Mouse (Mus musculus) heart, embryonic 12.5 days (tissue): ENCODE data around the gene Ly6c2. TPM values are rescaled to one million over a fixed set of nuclear protein-coding genes. Genes with fewer than 3 reads are reported as not detected.
"Not testable (repeated sequence)": the region's sequence is repeated elsewhere in the genome, so short reads cannot be mapped to it uniquely, and the experiment has no call there.

Experiments used
- ATAC-seq: fragments of 200-750 bp; cut with Nextera tagmentation; 2 replicates; pipeline ENCODE4 v1.8.0; 2017; ENCODE audit warnings: moderate TSS enrichment, moderate library complexity; ENCODE audit not compliant: insufficient number of reproducible peaks, low FRiP score
- H3K27ac ChIP-seq: fragments of 300-500 bp; sonication (generic); 2 replicates; pipeline ENCODE4 v1.5.1; 2016; ENCODE audit warnings: mild to moderate bottlenecking, moderate library complexity; ENCODE audit not compliant: poor library complexity, severe bottlenecking
- H3K27me3 ChIP-seq: fragments of 300-500 bp; sonication (generic); replicated peaks from 2 replicates; pipeline ENCODE4 v1.6.1; 2016; ENCODE audit warnings: mild to moderate bottlenecking, moderate library complexity
- H3K36me3 ChIP-seq: fragments of 300-500 bp; sonication (generic); 2 replicates; pipeline ENCODE4 v1.6.1; 2016; ENCODE audit warnings: mild to moderate bottlenecking, moderate library complexity
- H3K4me1 ChIP-seq: fragments of 300-500 bp; sonication (generic); replicated peaks from 2 replicates; pipeline ENCODE4 v1.6.1; 2016; ENCODE audit warnings: mild to moderate bottlenecking
- H3K4me2 ChIP-seq: fragments of 300-500 bp; sonication (generic); 2 replicates; pipeline ENCODE4 v1.6.1; 2016; ENCODE audit warnings: mild to moderate bottlenecking, moderate library complexity
- H3K4me3 ChIP-seq: fragments of 300-500 bp; sonication (generic); 2 replicates; pipeline ENCODE4 v1.5.1; 2016; ENCODE audit warnings: mild to moderate bottlenecking
- H3K9ac ChIP-seq: fragments of 300-500 bp; sonication (generic); 2 replicates; pipeline ENCODE4 v1.6.1; 2016; ENCODE audit warnings: mild to moderate bottlenecking, moderate library complexity
- H3K9me3 ChIP-seq: fragments of 300-500 bp; sonication (generic); replicated peaks from 2 replicates; pipeline ENCODE4 v1.6.1; 2016; ENCODE audit warnings: mild to moderate bottlenecking, moderate library complexity
- WGBS: fragments of 180-500 bp; shearing (Covaris S2); methylation state at CpG from one replicate; pipeline ENCODE4 v1.1.7; 2016; 5-methylcytosine and 5-hydroxymethylcytosine counted together
- polyA plus RNA-seq: library from polyadenylated mRNA; unstranded; fragments of >200 nt; fragmentation: Nextera tagmentation; extraction: Ambion mirVana; gene quantifications from 2 replicates; pipeline ENCODE4 v1.2.1, GENCODE M21; 2016

Gene Ly6c2
- polyA plus RNA-seq: not detected in 2 replicates

DNA sequence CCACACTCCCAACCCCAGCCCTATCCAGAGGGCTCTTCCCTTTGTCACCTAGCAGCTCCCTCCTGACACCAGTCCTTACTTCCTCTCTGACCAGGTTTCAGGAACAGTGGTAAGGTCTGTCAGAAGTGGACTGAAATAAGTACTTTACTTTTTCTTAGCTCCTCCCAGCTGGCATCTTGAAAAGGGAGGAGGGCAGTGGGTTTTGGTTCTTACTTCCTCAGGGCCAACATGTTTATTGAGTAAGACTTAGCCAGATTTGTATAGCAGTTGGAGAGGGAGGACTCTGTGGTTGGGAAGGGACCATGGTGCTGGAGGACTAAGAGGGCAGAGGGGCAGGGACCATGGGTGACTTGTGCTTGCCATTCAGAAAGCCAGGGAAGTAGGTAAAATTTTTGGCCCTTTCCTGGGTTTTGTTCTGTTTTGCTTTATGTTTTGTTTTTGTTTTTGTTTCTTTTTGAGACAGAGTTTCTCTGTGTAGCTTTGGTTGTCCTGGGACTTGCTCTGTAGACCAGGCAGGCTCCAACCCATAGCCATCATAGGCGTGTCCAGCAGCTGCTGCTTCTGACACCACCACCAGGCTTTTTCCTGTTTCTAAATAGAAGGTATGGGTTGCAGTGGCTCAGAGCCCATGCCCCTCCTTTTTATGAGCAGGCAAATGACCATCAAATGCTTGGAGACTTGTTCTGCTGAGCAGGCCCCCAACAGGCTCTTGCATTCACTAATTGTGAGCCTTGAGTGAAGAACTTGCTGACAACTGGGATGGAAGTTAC lies at the start of gene Ly6c2:
Gene Ly6c2, minus strand, starts transcription at position 110 of the 770 bp plus-strand sequence.
- not testable (repeated sequence) for H3K4me1 ChIP-seq, H3K36me3 ChIP-seq, H3K27me3 ChIP-seq, ATAC-seq, H3K9me3 ChIP-seq, H3K9ac ChIP-seq, H3K4me3 ChIP-seq, H3K4me2 ChIP-seq, H3K27ac ChIP-seq
- WGBS: 56% methylated on average over 1 of the region's 1 CpGs

DNA sequence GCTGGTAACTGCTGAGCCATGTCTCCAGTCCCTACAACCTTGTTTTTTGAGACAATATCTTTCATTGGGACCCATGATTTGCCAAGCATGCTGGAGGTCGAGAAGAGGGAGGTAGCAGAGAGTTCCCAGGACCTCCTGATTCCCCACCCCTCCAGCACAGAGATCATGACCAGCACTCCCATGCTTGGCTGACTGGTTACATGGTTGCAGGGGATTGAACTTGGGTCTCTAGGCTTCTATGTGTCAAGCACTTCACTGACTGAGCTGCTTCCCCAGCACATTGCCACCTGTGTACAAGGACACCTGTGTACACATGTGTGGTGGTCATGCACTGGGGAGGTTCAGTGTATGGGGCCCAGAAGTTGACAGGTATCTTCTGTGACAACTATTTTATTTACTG lies 45.9 kb upstream of the Ly6c2 start:
- 46% methylated on average over 1 of the region's 1 CpGs for WGBS
- no peak overlapping the region for H3K27ac ChIP-seq
- H3K4me1 ChIP-seq: no peaks in the 10 kb centered on the region
- H3K27me3 ChIP-seq: no peaks in the 10 kb centered on the region
- no peak overlapping the region for H3K9ac ChIP-seq
- no peak for ATAC-seq
- H3K4me3 ChIP-seq: no peak overlapping the region
- H3K9me3 ChIP-seq: peaks cover 11% of the 10 kb centered on the region
- no peaks in the 10 kb centered on the region for H3K36me3 ChIP-seq
- no peak overlapping the region for H3K4me2 ChIP-seq

- H3K4me3 ChIP-seq: no peak within 1 kb of the TSS
- no peak within 1 kb of the TSS for H3K9ac ChIP-seq
- no peaks in the 10 kb centered on the region for H3K27me3 ChIP-seq
- no peaks in the 10 kb centered on the region for H3K4me1 ChIP-seq
- no peak within 1 kb of the TSS for H3K4me2 ChIP-seq
- peaks cover 11% of the 10 kb centered on the region for H3K9me3 ChIP-seq
- 89% methylated on average over 1 of the region's 1 CpGs for WGBS
- no peak within 1 kb of the TSS for H3K27ac ChIP-seq
- H3K36me3 ChIP-seq: no peaks in the 10 kb centered on the region
- no peak for ATAC-seq
Observed at GRCm38 (mm10) chr15:75154940-75155339, 43.2 kb upstream of the Ly6c2 start, which contains the start of gene Ly6g. Gene Ly6g (plus strand): TSS chr15:75155240.

DNA sequence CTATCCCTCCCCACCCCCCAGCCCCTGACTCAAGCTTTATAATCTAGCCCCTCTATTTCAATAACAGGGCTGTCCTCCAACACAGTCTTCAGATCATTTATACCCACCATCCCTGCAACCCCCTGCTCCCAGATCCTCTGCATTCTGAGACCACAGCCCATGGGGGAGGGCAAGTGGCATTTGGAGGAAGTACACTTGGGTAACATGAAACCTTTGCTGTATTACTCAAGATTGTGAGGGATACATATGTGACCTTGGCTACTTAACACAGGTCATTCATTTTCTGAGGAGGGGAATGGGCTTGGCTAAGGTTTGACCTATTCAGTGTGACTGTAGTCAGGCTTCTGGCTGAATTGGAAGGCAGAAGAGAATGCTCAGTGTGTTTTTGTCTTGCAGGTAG lies 41.3 kb upstream of the Ly6c2 start:
- no peaks in the 10 kb centered on the region for H3K4me1 ChIP-seq
- H3K36me3 ChIP-seq: no peaks in the 10 kb centered on the region
- H3K27ac ChIP-seq: no peak overlapping the region
- no peak overlapping the region for H3K9ac ChIP-seq
- H3K9me3 ChIP-seq: 0 out of 2 replicates have a peak, but pooled peaks cover 3% of the 10 kb centered on the region
- no peak for ATAC-seq
- no peaks in the 10 kb centered on the region for H3K27me3 ChIP-seq
- no peak overlapping the region for H3K4me3 ChIP-seq
- H3K4me2 ChIP-seq: no peak overlapping the region

- ATAC-seq: no peak
- no peaks in the 10 kb centered on the region for H3K4me1 ChIP-seq
- H3K4me2 ChIP-seq: no peak overlapping the region
- H3K36me3 ChIP-seq: no peaks in the 10 kb centered on the region
- 57% methylated on average over 3 of the region's 3 CpGs for WGBS
- H3K4me3 ChIP-seq: no peak overlapping the region
- H3K9me3 ChIP-seq: no peaks in the 10 kb centered on the region
- no peak overlapping the region for H3K9ac ChIP-seq
- no peaks in the 10 kb centered on the region for H3K27me3 ChIP-seq
- no peak overlapping the region for H3K27ac ChIP-seq
Observed at GRCm38 (mm10) chr15:75143735-75144134, 32.0 kb upstream of the Ly6c2 start.

- not testable (repeated sequence) for H3K36me3 ChIP-seq, H3K4me3 ChIP-seq, H3K4me1 ChIP-seq, ATAC-seq, H3K9ac ChIP-seq, H3K4me2 ChIP-seq, H3K9me3 ChIP-seq, H3K27me3 ChIP-seq, H3K27ac ChIP-seq
- 34% methylated on average over 6 of the region's 6 CpGs for WGBS
Observed at GRCm38 (mm10) chr15:75141812-75142360, 30.1 kb upstream of the Ly6c2 start.

DNA sequence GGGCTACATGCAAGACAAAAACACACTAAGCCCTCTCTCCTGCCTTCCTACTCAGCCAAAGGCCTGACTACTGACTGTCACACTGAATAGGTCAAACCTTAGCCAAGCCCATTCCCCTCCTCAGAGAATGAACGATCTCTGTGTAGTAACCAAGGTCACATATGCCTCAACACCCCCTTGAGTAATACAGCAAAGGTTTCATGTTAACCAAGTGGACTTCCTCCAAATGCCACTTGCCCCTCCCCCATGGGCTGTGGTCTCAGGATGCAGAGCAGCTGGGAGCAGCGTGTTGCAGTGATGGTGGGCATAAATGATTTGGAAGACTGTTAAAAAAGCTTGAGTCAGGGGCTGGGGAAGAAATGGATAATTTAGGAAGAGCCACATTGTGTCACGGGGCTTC lies 26.0 kb upstream of the Ly6c2 start:
- not testable (repeated sequence) for H3K9ac ChIP-seq, H3K27me3 ChIP-seq, H3K4me3 ChIP-seq, ATAC-seq, H3K36me3 ChIP-seq, H3K9me3 ChIP-seq, H3K4me1 ChIP-seq, H3K4me2 ChIP-seq, H3K27ac ChIP-seq
- 69% methylated on average over 3 of the region's 3 CpGs for WGBS

- not testable (repeated sequence) for H3K4me2 ChIP-seq, H3K9me3 ChIP-seq, H3K4me1 ChIP-seq, ATAC-seq, H3K36me3 ChIP-seq, H3K27ac ChIP-seq, H3K27me3 ChIP-seq, H3K4me3 ChIP-seq, H3K9ac ChIP-seq
- 71% methylated on average over 2 of the region's 2 CpGs for WGBS
Observed at GRCm38 (mm10) chr15:75135090-75135783, 23.5 kb upstream of the Ly6c2 start.

DNA sequence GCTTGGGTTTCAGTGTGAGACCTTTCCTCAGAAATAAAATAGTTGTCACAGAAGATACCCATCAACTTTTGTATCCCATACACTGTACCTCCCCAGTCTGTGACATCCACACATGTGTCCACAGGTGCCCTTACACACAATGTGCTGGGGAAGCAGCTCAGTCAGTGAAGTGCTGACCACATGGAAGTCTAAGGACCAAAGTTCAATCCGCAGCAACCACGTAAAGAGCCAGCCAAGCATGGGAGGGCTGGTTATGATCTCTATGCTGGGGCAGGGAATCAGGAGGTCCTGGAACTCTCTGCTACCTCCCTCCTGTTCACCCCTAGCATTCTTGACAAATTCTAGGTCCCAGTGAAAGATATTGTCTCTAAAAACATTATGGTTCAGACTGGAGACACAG lies 20.6 kb upstream of the Ly6c2 start:
- not testable (repeated sequence) for H3K4me3 ChIP-seq, H3K27me3 ChIP-seq, H3K9me3 ChIP-seq, H3K36me3 ChIP-seq, H3K9ac ChIP-seq, ATAC-seq, H3K4me1 ChIP-seq, H3K27ac ChIP-seq, H3K4me2 ChIP-seq
- 83% methylated on average over 2 of the region's 2 CpGs for WGBS

GRCm38 (mm10) chr15:75120066-75120465 lies 8.3 kb upstream of the Ly6c2 start:
- no peak overlapping the region for H3K27ac ChIP-seq
- no peak overlapping the region for H3K4me3 ChIP-seq
- H3K4me1 ChIP-seq: no peaks in the 10 kb centered on the region
- H3K9ac ChIP-seq: no peak overlapping the region
- no peak overlapping the region for H3K4me2 ChIP-seq
- no peaks in the 10 kb centered on the region for H3K36me3 ChIP-seq
- WGBS: 18% methylated on average over 2 of the region's 2 CpGs
- H3K9me3 ChIP-seq: no peaks in the 10 kb centered on the region
- no peaks in the 10 kb centered on the region for H3K27me3 ChIP-seq
- no peak for ATAC-seq

DNA sequence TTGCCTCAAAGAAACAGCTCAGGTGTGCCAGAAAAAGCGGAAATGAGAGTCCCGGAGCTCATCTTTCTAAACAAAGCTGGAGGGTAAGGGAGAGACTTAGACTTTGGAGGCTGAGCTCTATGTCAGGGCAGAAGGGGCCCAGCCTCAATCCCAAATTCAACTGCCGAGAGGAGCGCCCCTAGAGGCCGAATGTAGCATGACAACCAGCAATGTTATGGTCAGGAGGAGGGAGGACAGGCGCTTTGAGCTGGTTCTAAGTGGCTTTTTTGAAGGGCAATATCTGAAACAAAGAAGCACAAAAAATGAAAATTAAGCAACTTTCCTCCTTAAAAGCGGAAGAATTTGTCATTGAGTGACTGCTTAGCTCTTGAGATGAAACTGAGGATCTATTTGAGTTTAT lies 7.0 kb upstream of the Ly6c2 start:
- H3K4me1 ChIP-seq, H3K27ac ChIP-seq, H3K4me2 ChIP-seq, H3K9ac ChIP-seq, H3K9me3 ChIP-seq, H3K27me3 ChIP-seq, ATAC-seq, H3K4me3 ChIP-seq, H3K36me3 ChIP-seq: not testable (repeated sequence)
- WGBS: 17% methylated on average over 5 of the region's 7 CpGs
